Mouse (Mus musculus) gastrocnemius, postnatal 10 days (tissue): Measurements from ENCODE around the gene Rassf7. TPM values are rescaled to one million over a fixed set of nuclear protein-coding genes. Genes with fewer than 3 reads are reported as not detected.
"Not testable (repeated sequence)": the region's sequence is repeated elsewhere in the genome, so short reads cannot be mapped to it uniquely, and the experiment has no call there.

Source experiments
- DNase-seq: peaks from one replicate; pipeline ENCODE4 v3.0.0; 2021; ENCODE audit warnings: mixed read lengths
- microRNA-seq, 2 experiments: library from miRNA; unstranded; fragments of <30 nt; microRNA quantifications; one replicate each; pipeline ENCODE4 v1.2.0; 2021
- total RNA-seq, 2 experiments: library from RNA; stranded (reverse); gene quantifications; 2 replicates each; pipeline ENCODE4 v1.2.3; 2021

Gene Rassf7
- total RNA-seq, 2 experiments from 2014 or later, result 2.1 to 2.8 TPM

DNA sequence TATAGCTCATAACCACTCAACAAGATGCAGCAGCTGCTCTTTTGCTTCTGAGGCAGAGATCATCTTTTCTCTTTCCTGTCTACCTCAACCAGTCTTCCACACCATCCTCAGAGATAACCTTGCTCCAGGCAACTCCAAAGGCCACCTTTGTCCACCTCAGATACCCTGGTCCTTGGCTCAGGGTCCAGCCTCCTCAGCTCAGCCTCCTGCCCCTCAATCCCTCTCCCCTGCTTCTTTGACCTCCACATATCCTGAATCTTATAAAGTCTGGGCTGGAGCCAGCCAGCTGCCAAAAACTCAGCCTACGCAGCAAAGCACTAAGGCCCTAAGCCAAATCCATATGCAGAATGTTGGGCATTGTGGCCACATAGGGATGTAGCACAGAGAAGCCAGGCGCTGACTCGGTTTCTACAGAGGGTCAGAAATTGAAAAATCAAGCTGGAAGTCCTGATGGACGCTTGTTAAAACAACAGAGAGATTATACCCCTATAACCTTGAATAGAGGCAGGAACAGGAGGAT lies 7.1 kb downstream of the Rassf7 start:
- no peak for DNase-seq

- no peak for DNase-seq
Observed at GRCm38 (mm10) chr7:141226535-141226934, 10.9 kb downstream of the Rassf7 start.

- no peak for DNase-seq
Observed at GRCm38 (mm10) chr7:141227796-141228195, 12.1 kb downstream of the Rassf7 start.

DNA sequence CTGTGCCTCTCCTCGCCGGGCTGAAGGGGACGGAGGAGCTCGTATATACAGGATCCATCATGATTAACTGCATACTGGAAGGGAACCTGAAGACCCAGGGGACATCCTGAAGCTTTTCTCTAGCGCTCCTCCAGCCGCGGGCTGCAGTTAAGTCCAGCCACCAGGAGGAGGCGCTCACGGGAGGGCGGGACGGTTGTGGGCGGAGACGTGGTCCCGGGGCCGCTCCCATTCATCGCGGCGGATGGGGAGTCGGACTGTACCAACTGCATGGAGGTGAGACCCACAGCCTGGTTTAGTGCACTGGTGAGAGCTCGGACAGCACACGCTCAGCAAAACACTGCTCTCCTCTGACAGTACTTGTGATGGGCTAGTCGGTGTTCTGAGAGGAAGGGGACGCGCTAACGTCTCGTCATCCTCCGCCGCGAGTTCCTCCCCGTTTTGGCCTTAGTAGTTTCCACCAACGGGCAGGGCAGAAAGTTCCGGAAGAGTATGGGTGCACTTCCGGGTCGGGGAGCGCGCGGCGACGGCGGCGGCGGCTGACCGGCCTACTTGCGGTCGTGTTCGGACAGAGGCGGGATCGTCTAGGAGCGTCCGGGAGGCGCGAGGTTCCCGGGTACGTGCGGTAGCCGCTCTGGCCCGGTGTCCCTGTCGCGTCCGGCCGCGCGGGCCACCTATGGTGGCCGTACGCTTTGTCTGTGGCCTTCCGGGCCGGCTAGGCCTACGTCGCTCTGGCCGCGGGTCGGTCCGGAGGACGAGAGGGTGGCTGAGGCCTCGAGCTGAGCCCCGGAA lies 12.8 kb downstream of the Rassf7 start, which contains the start of gene Phrf1:
Phrf1 (plus strand) TSS at position 506 of the 789 bp plus-strand sequence.
- peak; percentile 96 for DNase-seq

- no peak for DNase-seq
Observed at GRCm38 (mm10) chr7:141229702-141230101, 14.0 kb downstream of the Rassf7 start.

DNA sequence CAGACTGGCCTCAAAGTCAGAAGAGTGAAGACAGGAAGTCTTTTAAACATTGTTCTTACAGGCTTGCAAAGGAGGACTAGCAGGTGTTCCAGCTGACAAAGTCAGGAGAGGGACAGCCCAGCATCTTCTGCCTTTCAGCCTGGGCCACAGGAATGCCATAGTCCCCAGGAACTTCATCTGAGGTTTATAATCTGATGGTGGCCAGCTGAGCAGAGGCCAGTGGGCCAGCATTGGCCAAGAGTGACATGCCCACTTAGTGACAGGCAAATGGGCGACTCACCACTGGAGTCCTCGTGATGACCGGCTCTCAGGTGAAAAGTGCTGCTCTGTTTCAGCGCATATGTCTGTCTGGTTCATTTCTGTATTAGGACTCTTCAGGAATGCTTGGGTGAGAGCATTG lies 14.9 kb downstream of the Rassf7 start:
- DNase-seq, result no peak

DNA sequence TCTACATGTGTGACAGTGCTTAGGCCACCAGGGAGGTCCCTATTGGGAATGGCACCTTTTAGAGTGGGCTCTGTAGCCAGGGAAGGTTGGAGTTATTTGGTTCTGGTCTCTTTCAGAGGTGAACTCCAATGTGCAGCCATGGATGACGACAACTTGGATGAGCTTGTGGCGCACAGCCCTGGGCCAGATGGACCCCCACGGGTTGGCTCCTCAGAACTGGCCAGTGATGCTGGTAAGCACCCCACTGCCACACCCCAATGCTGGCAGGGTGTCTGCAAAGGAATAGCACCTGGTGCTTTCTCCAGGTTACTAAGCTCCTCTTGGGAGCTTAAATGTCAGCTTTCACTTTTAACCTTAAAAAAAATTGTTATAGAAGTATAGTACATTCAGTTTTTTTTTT lies 15.5 kb downstream of the Rassf7 start:
- DNase-seq, result no peak

GRCm38 (mm10) chr7:141231551-141231950 lies 15.9 kb downstream of the Rassf7 start:
- no peak for DNase-seq

DNA sequence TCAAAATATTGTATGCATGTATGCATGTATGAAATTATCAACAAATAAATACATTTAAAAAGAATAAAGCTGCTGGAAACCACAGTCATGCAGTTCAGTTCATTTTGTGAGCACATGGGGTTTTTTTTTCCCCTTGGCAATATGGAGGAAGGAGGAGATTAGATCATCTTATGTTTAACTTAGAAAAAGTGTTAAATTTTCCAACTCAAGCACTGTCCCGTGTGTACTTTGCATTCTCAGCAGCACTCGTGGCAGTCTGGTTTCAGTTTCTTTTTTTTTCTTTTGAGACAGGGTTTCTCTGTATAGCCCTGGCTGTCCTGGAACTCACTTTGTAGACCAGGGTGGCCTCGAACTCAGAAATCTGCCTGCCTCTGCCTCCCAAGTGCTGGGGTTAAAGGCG lies 34.8 kb downstream of the Rassf7 start:
- DNase-seq, result not testable (repeated sequence)

GRCm38 (mm10) chr7:141256159-141256558 lies 40.5 kb downstream of the Rassf7 start:
- no peak for DNase-seq

GRCm38 (mm10) chr7:141261480-141261879 lies 45.8 kb downstream of the Rassf7 start:
- DNase-seq, result no peak

DNA sequence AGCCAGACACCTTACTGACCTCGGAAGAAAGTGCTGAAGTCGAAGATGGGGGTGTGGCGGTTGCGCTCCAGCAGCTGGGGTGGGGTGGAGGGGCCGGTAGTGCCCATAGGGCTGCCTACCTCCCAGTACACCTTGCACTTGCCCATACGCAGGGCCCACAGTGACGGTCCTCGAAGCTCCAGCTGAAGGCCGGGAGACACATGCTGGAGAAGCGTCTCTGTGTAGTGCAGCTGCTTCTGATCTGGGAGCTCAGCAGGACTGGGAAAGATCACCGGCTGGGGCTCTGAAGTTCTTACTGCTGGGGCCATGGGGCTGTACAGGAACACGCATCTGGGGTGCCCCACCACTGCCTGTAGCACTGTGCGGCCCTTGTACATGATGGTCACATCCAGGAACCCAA lies 48.0 kb downstream of the Rassf7 start:
- no peak for DNase-seq

- DNase-seq, result no peak
Observed at GRCm38 (mm10) chr7:141264041-141264700, 48.5 kb downstream of the Rassf7 start.

- DNase-seq, result no peak
Observed at GRCm38 (mm10) chr7:141264761-141265410, 49.2 kb downstream of the Rassf7 start.

DNA sequence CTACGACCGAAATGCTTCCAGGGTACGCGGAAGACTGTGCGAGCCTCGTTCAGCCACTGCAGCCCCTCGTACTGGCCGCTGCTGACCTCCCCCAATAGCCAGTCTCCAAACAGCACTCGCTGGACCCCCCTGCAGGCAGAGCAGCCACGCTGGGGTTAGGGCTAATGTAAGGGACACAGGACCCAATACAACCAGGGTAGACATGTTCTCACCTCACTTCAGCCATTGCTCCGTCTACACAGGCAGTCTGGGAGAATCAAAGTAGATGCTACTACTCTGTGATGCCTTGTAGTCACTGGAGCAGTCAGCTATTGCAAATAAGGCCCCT lies 49.7 kb downstream of the Rassf7 start:
- DNase-seq, result no peak

GRCm38 (mm10) chr7:141265739-141266561 lies 50.3 kb downstream of the Rassf7 start, which contains the start of gene Irf7:
Irf7 (minus strand) TSS chr7:141266481.
- DNase-seq, result peak; percentile 40

Small RNA genes lying within 50 kb of the gene (microRNA-seq; reads per million reads assigned to microRNA genes)
- 102 to 124 reads per million in 2 experiments for gene Mir210

Other genes starting within 250 kb of the Rassf7 start
- 1 to 10 TPM; 2.1 to 3.7 TPM for gene Ifitm1, start 248.6 kb upstream of the Rassf7 start, total RNA-seq
- gene Ifitm3, start 205.1 kb upstream of the Rassf7 start, total RNA-seq, result 10 to 100 TPM; 54.7 to 70.0 TPM
- gene Ifitm6, start 197.9 kb upstream of the Rassf7 start, total RNA-seq, result under 1 TPM; 0.49 to 0.84 TPM
- gene Gm17387, start 186.7 kb upstream of the Rassf7 start, total RNA-seq, result not detected
- under 1 TPM; 0.11 to 0.38 TPM for gene B4galnt4, start 154.8 kb upstream of the Rassf7 start, total RNA-seq
- gene Pkp3, start 137.6 kb upstream of the Rassf7 start, total RNA-seq, result not detected
- 1 to 10 TPM; 2.4 to 2.6 TPM for gene Sigirr, start 115.3 kb upstream of the Rassf7 start, total RNA-seq
- gene Ano9, start 98.1 kb upstream of the Rassf7 start, total RNA-seq, result not detected
- 10 to 100 TPM; 16.8 to 18.0 TPM for gene Ptdss2, start 93.5 kb upstream of the Rassf7 start, total RNA-seq
- gene Rnh1, start 43.0 kb upstream of the Rassf7 start, total RNA-seq, result 10 to 100 TPM; 52.9 to 56.0 TPM
- 100 to 1,000 TPM; 205 to 240 TPM for gene Hras, start 21.9 kb upstream of the Rassf7 start, total RNA-seq
- 1 to 10 TPM; 2.7 to 3.2 TPM for gene Lrrc56, start 21.7 kb upstream of the Rassf7 start, total RNA-seq
- gene Lmntd2, start 1.8 kb upstream of the Rassf7 start, total RNA-seq, result not detected
- gene Phrf1, start 12.9 kb downstream of the Rassf7 start, total RNA-seq, result 10 to 100 TPM; 29.8 to 37.0 TPM
- gene Irf7, start 50.6 kb downstream of the Rassf7 start, total RNA-seq, result 1 to 10 TPM in 1 of 2 experiments, under 1 TPM in 1; 0.59 to 1.2 TPM
- gene Cdhr5, start 60.9 kb downstream of the Rassf7 start, total RNA-seq, result 1 to 10 TPM; 1.0 to 1.1 TPM
- gene Sct, start 63.3 kb downstream of the Rassf7 start, total RNA-seq, result 1 to 10 TPM in 1 of 2 experiments, under 1 TPM in 1; 0.99 to 2.5 TPM
- gene Drd4, start 76.1 kb downstream of the Rassf7 start, total RNA-seq, result under 1 TPM; 0.70 to 0.99 TPM
- 10 to 100 TPM; 24.6 to 28.7 TPM for gene Deaf1, start 111.8 kb downstream of the Rassf7 start, total RNA-seq
- gene Tmem80, start 111.9 kb downstream of the Rassf7 start, total RNA-seq, result 10 to 100 TPM; 12.1 to 12.8 TPM
- 1 to 10 TPM; 1.5 to 2.3 TPM for gene Eps8l2, start 123.0 kb downstream of the Rassf7 start, total RNA-seq
- 100 to 1,000 TPM; 110 to 111 TPM for gene Taldo1, start 176.3 kb downstream of the Rassf7 start, total RNA-seq
- gene Gatd1, start 198.3 kb downstream of the Rassf7 start, total RNA-seq, result 10 to 100 TPM; 12.1 to 13.5 TPM
- gene Cend1, start 213.6 kb downstream of the Rassf7 start, total RNA-seq, result 1 to 10 TPM in 1 of 2 experiments, under 1 TPM in 1; 0.66 to 1.4 TPM
- gene Slc25a22, start 222.0 kb downstream of the Rassf7 start, total RNA-seq, result 10 to 100 TPM; 14.5 to 25.7 TPM
- 1 to 10 TPM; 2.4 to 3.2 TPM for gene Pidd1, start 228.2 kb downstream of the Rassf7 start, total RNA-seq
- gene Rplp2, start 231.5 kb downstream of the Rassf7 start, total RNA-seq, result 1,000 to 10,000 TPM in 1 of 2 experiments, 100 to 1,000 TPM in 1; 886 to 1,008 TPM
- gene Pnpla2, start 239.3 kb downstream of the Rassf7 start, total RNA-seq, result 100 to 1,000 TPM; 119 to 151 TPM
- gene Cracr2b, start 245.2 kb downstream of the Rassf7 start, total RNA-seq, result 1 to 10 TPM; 8.6 to 9.9 TPM